Mouse (Mus musculus) CH12.LX (cell line): Measurements from ENCODE around the gene Zdhhc18. TPM values are rescaled to one million over a fixed set of nuclear protein-coding genes. Genes with fewer than 3 reads are reported as not detected.

Experiments
- DNase-seq: peaks from one replicate; pipeline ENCODE4 v3.0.0-alpha.2; 2013; ENCODE audit errors: extremely low read depth
- H3K27ac ChIP-seq: 2 replicates; pipeline ENCODE4 v1.5.1; 2012; ENCODE audit warnings: low read depth, mild to moderate bottlenecking, control low read depth, moderate library complexity; ENCODE audit not compliant: insufficient read depth
- H3K27me3 ChIP-seq: replicated peaks from 2 replicates; pipeline ENCODE3; 2012; ENCODE audit warnings: inconsistent platforms
- H3K36me3 ChIP-seq, 2 experiments: replicated peaks in 1 of 2; 2 replicates each; pipeline versions ENCODE3 to v1.6.1; 2012; ENCODE audit warnings: inconsistent platforms in 1 of 2, low read length in 1 of 2, mild to moderate bottlenecking in 1 of 2, mixed read lengths in 1 of 2, moderate library complexity in 1 of 2; ENCODE audit not compliant: control insufficient read depth in 1 of 2, insufficient read depth in 1 of 2
- H3K4me1 ChIP-seq, 2 experiments: 2 replicates each; pipeline ENCODE4 v1.6.1; 2012; ENCODE audit warnings: inconsistent platforms in 1 of 2, moderate library complexity in 1 of 2; ENCODE audit not compliant: insufficient read depth in 2 of 2, control insufficient read depth in 1 of 2
- H3K4me2 ChIP-seq: 2 replicates; pipeline ENCODE4 v1.6.1; 2012; ENCODE audit warnings: low read depth, mild to moderate bottlenecking, control low read depth; ENCODE audit not compliant: poor library complexity, insufficient read depth, severe bottlenecking
- H3K4me3 ChIP-seq, 3 experiments: fragments of 150-350 bp in 1 of 3; sonication (generic) in 1 of 3; replicated peaks in 1 of 3; 2 replicates each; pipeline versions ENCODE3 to v1.5.1; 2011 to 2012; ENCODE audit warnings: low read depth in 2 of 3, low read length in 2 of 3, mild to moderate bottlenecking in 2 of 3, moderate library complexity in 2 of 3, control low read depth in 1 of 3, improper control_type of control experiment in 1 of 3, inconsistent platforms in 1 of 3, mixed read lengths in 1 of 3; ENCODE audit not compliant: poor library complexity in 1 of 3
- H3K79me2 ChIP-seq: replicated peaks from 2 replicates; pipeline ENCODE4 v1.6.1; 2012; ENCODE audit warnings: mild to moderate bottlenecking, moderate library complexity; ENCODE audit not compliant: control insufficient read depth, poor library complexity, insufficient read depth, severe bottlenecking; ENCODE audit errors: extremely low read depth
- H3K9ac ChIP-seq: 2 replicates; pipeline ENCODE4 v1.6.1; 2012; ENCODE audit warnings: low read depth, mild to moderate bottlenecking, control low read depth, moderate library complexity; ENCODE audit not compliant: insufficient read depth
- H3K9me3 ChIP-seq: replicated peaks from 2 replicates; pipeline ENCODE3; 2012; ENCODE audit warnings: low read length, inconsistent platforms, mixed read lengths
- BHLHE40 ChIP-seq: IDR thresholded peaks from 2 replicates; pipeline ENCODE4 v1.6.1; 2011; ENCODE audit warnings: mild to moderate bottlenecking, low read depth, low read length, improper control_type of control experiment
- CHD1 ChIP-seq: IDR thresholded peaks from 2 replicates; pipeline ENCODE4 v1.6.1; 2012; ENCODE audit warnings: low read depth, low read length, improper control_type of control experiment, inconsistent platforms
- E2F4 ChIP-seq: IDR thresholded peaks from 2 replicates; pipeline ENCODE4 v1.6.1; 2011; ENCODE audit warnings: low read depth, low read length, improper control_type of control experiment; ENCODE audit not compliant: insufficient replicate concordance
- ELF1 ChIP-seq: IDR thresholded peaks from 2 replicates; pipeline ENCODE4 v1.6.1; 2014; ENCODE audit warnings: low read depth, mild to moderate bottlenecking, inconsistent platforms, low read length, improper control_type of control experiment
- ETS1 ChIP-seq: conservative IDR thresholded peaks from 2 replicates; pipeline ENCODE4 v1.6.1; 2012; ENCODE audit warnings: low read depth, mild to moderate bottlenecking, inconsistent platforms, low read length, improper control_type of control experiment, moderate library complexity
- IRF4 ChIP-seq: IDR thresholded peaks from 2 replicates; pipeline ENCODE4 v1.6.1; 2014; ENCODE audit warnings: low read depth, mild to moderate bottlenecking, inconsistent platforms, low read length, improper control_type of control experiment
- JUND ChIP-seq: conservative IDR thresholded peaks from 2 replicates; pipeline ENCODE4 v1.6.1; 2011; ENCODE audit warnings: low read depth, low read length, improper control_type of control experiment
- MXI1 ChIP-seq: IDR thresholded peaks from 2 replicates; pipeline ENCODE4 v1.6.1; 2011; ENCODE audit warnings: mild to moderate bottlenecking, low read depth, low read length, improper control_type of control experiment
- PAX5 ChIP-seq: IDR thresholded peaks from 2 replicates; pipeline ENCODE4 v1.6.1; 2012; ENCODE audit warnings: low read length, inconsistent platforms, mixed read lengths
- RAD21 ChIP-seq: IDR thresholded peaks from 2 replicates; pipeline ENCODE4 v1.6.1; 2011; ENCODE audit warnings: low read depth, mild to moderate bottlenecking, low read length, improper control_type of control experiment, moderate library complexity
- RCOR1 ChIP-seq: conservative IDR thresholded peaks from 2 replicates; pipeline ENCODE4 v1.6.1; 2012; ENCODE audit warnings: low read depth, mild to moderate bottlenecking, inconsistent platforms, low read length, improper control_type of control experiment
- UBTF ChIP-seq: IDR thresholded peaks from 2 replicates; pipeline ENCODE4 v1.6.1; 2012; ENCODE audit warnings: low read depth, mild to moderate bottlenecking, inconsistent platforms, low read length, improper control_type of control experiment, moderate library complexity
- ZKSCAN1 ChIP-seq: IDR thresholded peaks from 2 replicates; pipeline ENCODE4 v1.6.1; 2012; ENCODE audit warnings: low read depth, inconsistent platforms, low read length, improper control_type of control experiment, borderline replicate concordance
- ZNF384 ChIP-seq: IDR thresholded peaks from 2 replicates; pipeline ENCODE4 v1.6.1; 2012; ENCODE audit warnings: low read depth, low read length, improper control_type of control experiment, inconsistent platforms
- dilution Hi-C: fragments of 300-500 bp; cut with MboI; formaldehyde crosslinking; loops from 2 replicates; pipeline ENCODE4 v1.14.3; 2020; ENCODE audit warnings: low sequenced_read_pairs; ENCODE audit not compliant: extremely low pct_unique_long_range_greater_than_20kb, extremely low pct_ligation_motif_present
- in situ Hi-C: fragments of 300-500 bp; cut with MboI; formaldehyde crosslinking; loops from 3 replicates; pipeline ENCODE4 v1.14.3; 2019; ENCODE audit warnings: low sequenced_read_pairs, low pct_ligation_motif_present, low pct_unique_long_range_greater_than_20kb, mixed read lengths
- polyA plus RNA-seq: library from polyadenylated mRNA; unstranded; fragments of >175 nt; gene quantifications from 2 replicates; pipeline ENCODE4 v1.2.1, GENCODE M21; 2012; ENCODE audit warnings: low read depth; ENCODE audit not compliant: insufficient read length
- total RNA-seq, 2 experiments: library from RNA; depleted of rRNA; stranded (reverse); fragments of 300-350 nt in 1 of 2; fragments of >200 nt in 1 of 2; gene quantifications; 2 replicates each; pipeline ENCODE4 v1.2.3; 2012 to 2014

The Zdhhc18 gene
- total and polyA plus RNA-seq, 3 experiments = 15.9 to 31.0 (median 24.3) TPM

GRCm38 (mm10) chr4:133658729-133659128 lies 8.8 kb upstream of the Zdhhc18 start:
- H3K4me2 ChIP-seq = peak overlapping the region; percentile 86
- dilution Hi-C loops (no loop called here), in situ Hi-C loops (no loop called here)
- peak overlapping the region; percentile 83 for H3K27ac ChIP-seq
- H3K79me2 ChIP-seq = no peaks in the 10 kb centered on the region
- no peaks in the 10 kb centered on the region for H3K27me3 ChIP-seq
- DNase-seq = no peak
- H3K9ac ChIP-seq = peak overlapping the region; percentile 71
- H3K9me3 ChIP-seq = no peaks in the 10 kb centered on the region
- peak overlapping the region in 1 of 3 experiments; percentile 36 for H3K4me3 ChIP-seq
- H3K4me1 ChIP-seq = peaks cover 25 to 64% of the 10 kb centered on the region in 2 experiments
- TF ChIP-seq ETS1 = no peak
- TF ChIP-seq ZNF384 = no peak
- H3K36me3 ChIP-seq = peaks cover 3 to 10% of the 10 kb centered on the region in 2 experiments

GRCm38 (mm10) chr4:133657829-133658458 lies 8.0 kb upstream of the Zdhhc18 start:
- no peak for DNase-seq
- dilution Hi-C loops = no loop called here
- H3K27me3 ChIP-seq = no peaks in the 10 kb centered on the region
- H3K27ac ChIP-seq = 0 out of 2 replicates have a peak overlapping the region, but pooled peaks have one; percentile 20
- no peaks in the 10 kb centered on the region for H3K9me3 ChIP-seq
- TF ChIP-seq ELF1 (no peak), E2F4 (no peak), RAD21 (no peak), ZKSCAN1 (no peak), UBTF (no peak), RCOR1 (no peak), JUND (no peak), MXI1 (no peak), CHD1 (no peak), BHLHE40 (no peak), PAX5 (no peak), IRF4 (no peak)
- in situ Hi-C loops = no loop called here
- H3K4me3 ChIP-seq = no peak overlapping the region
- H3K4me2 ChIP-seq = no peak overlapping the region
- no peak overlapping the region for H3K9ac ChIP-seq
- H3K36me3 ChIP-seq = peaks cover 3 to 10% of the 10 kb centered on the region in 2 experiments
- no peaks in the 10 kb centered on the region for H3K79me2 ChIP-seq
- peaks cover 25 to 64% of the 10 kb centered on the region in 2 experiments for H3K4me1 ChIP-seq
